Mouse (Mus musculus) regulatory T cell (primary cell): ENCODE data around the gene Aire.
"Not testable (repeated sequence)": the region's sequence is repeated elsewhere in the genome, so short reads cannot be mapped to it uniquely, and the experiment has no call there.

Experiments used
- in situ Hi-C: fragments of 300-600 bp; cut with MboI, MseI; formaldehyde crosslinking; loops from one replicate; pipeline ENCODE4 v1.15.1; 2025; ENCODE audit warnings: high pct_unique_total_duplicates

Gene Aire

DNA sequence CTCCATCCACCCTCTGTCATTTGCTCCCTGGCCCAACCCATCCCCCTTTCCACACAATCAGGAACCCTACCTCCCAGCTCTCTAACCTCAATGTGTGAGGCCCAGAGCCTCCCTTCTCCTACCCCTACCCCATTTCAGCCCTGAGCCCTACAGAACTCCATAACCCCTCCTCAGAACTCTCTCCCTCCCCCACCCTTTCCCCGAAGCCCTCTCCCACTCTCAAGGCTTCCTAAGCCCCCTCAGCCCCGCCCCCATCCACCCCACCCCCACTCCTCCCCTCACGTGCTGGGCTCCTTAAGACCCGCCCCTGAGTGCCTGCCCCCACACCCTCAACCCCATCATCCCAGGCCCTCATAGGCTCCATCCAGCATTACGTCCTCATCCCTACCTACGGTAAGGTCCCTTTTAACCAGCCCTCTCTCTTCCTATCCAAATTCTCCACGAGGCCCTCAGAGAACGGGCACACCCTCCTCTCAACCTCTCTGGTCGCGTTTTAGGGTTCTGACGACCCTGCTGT, 6.2 kb upstream of the Aire start:
- in situ Hi-C loops = loop anchor here (10.0 kb wide), 1 partner anchor 335 kb away; no protein-coding TSS in a partner anchor

DNA sequence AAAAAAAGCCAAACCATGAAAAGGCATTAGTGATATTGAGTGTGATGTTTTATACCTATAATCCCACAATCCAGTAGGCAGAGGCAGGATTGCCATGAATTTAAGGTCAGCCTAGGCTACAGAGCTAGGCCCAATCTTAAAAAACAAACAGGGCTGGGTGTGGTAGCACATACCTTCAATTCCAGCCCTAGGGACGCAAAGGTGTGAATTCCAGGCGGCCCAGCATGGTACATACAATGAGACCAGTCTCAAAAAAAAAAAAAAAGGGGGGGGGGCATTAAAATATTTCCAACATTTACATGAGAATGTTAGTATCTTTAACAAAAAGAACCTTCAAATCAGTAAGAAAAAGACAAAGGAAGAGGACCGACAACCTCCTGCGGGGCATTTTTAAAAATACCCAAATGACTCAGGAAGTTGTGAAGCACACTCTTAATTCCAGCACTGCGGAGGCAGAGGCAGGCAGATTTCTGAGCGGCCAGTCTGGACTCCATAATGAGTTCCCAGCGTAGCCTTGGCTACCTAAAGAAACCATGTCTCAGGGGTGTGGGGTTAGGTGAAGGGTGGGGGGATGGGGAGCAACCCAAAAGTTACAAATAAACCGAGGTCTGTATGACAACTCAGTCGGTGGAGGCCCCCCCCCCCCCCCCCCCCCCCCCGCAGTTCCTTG, 4.8 kb upstream of the Aire start:
- in situ Hi-C loops = no loop called here

DNA sequence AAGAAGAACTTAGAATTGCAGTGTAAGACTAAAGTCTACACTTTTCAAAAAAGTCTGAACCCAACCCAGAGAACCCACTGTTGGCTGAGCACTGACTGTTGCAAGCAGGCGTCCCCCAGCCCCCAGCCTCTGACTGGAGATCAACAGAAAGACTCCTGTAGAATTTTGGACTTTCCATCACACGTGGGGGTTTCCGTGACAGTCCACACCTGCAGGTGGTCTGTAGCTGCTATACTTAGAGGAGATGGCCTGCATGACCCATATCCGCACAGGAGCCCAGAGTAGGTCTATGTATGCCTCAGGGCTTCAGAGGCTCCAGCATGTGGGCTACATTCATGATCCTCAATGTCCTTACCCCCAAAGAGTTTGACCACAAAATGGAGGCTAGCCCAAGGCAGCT, 3.0 kb upstream of the Aire start:
- in situ Hi-C loops = no loop called here

DNA sequence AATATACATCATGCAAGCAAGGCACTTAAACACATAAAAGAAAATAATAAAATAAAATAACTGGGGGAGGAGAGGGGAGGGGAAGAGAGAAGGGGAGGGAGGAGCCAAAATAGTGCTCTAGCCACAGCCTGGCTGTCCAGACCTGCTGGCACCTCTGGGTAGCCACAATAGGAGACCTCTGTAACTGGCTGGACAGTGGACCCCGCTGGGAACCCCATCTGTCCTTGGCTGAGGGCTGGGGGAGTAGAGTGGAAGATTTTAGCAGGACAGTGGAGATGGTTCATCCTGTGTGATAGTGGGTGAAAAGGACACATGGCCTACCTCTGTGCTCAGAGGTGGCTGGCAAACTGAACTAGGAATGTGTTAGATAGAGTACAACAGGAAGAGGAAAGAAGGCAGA, 1.1 kb upstream of the Aire start:
- in situ Hi-C loops = no loop called here

DNA sequence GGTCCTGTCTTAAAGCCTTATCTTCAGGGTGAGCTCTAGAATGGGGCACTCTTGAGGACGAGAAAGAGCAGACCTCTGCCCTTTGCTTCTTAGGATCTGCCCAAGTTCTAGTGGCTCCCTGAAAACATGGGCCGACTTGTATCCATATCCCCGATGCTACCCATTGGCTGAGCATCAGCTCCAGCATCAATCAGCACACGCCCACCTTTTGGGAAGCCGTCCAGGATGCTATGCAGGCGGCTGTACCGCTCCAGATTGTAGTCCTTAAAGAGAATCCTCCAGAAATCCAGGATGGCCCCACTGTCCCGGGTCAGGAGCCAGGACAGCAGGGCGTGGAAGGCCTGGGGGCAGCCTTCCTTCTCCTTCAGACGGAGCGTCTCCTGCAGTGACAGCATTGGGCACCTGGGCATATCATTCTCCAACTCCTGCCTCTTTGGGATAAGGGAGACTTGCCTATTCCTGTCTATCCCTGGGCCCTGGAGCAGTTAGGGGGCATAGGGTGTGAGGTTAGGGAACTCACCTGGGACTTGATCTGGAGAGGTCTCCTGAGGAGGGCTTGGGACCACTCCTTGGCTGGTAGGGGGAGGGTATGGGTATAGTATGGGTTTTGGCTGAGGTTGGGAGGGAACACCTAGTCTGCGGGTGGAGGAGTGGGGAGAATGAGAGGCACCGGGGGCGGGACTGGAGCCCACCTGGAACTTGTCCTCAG, 559 bp downstream of the Aire start:
- in situ Hi-C loops = no loop called here

DNA sequence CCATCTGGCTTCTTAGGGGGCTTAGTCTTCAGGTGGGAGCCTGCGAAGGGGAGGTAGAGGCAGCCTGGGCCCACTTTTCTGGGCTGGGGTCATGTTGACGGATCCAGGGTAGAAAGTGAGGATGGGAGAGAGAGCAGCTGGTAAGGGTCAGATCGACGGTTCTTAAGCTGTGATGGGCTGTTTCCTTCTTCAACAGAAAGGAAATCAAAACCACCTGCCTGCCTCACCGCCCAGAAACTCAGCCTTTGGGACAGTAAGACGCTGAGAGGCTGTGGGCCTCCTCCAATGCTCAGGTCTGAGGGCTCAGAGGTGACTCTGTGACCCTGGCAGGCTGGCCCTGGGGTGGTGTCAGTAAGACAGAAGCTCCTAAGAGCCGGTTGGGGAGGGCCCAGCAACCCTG, 1.3 kb downstream of the Aire start:
- in situ Hi-C loops = no loop called here

DNA sequence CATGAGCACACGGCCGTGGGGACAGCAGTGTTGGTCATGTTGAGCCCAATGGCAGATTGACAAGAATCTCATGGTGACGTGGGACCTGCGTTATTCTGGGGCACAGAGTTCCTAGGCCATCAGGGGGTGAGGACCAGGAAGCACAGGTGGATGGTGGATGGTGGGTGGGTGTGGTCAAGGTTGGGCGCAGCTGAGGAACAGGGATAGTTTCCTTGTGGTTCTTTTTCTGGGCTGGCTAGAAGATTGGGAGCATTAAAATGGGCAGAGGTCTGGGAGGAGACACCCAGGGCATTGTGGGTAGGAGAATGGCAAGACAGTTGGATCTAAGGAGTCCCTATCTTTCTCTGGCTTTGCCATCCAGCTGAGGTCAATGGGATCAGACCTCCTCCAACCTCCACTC, 1.8 kb downstream of the Aire start, which contains the start of gene Dnmt3l:
Gene Dnmt3l, plus strand, starts transcription at position 301 of the 400 bp plus-strand sequence.
- in situ Hi-C loops = no loop called here

DNA sequence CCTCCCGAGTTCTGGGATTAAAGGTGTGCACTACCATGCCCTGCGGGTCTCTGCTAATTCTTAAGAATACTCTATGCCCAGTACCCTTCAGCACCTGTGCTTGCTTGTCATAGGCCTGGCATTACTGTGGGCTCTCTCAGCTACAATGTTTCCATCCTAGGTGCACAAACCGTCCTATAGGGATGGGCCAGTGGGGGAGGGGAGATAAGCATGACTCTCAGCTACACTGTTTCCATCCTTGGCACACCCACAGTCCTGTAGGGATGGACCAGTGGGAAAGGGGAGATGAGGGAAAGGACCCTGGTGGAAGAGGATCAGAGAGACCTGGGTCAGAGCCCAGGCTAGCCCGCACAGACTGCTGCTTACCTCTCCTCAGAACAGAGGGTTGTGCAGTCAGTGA, 6.3 kb downstream of the Aire start:
- in situ Hi-C loops = no loop called here

DNA sequence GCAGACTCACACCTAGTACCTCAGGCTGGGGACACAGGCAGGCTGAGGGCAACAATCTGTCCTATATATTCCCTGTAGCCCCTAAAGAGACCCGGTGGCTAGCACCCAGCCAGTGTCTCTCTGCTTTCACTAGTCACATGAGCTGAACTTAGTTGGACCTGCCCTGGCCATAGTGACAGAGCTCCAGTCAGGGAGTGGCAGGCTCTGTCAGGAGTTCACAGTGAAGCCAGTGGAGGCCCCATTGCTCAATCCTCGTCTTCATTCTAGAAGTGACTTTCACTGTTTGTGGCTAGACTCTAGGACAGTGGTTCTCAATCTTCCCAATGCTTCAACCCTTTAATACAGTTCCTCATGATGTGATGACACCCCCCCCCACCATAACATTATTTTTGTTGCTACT, 11.4 kb downstream of the Aire start:
- in situ Hi-C loops = loop anchor here (5.0 kb wide), 1 partner anchor 130 kb away; no protein-coding TSS in a partner anchor

DNA sequence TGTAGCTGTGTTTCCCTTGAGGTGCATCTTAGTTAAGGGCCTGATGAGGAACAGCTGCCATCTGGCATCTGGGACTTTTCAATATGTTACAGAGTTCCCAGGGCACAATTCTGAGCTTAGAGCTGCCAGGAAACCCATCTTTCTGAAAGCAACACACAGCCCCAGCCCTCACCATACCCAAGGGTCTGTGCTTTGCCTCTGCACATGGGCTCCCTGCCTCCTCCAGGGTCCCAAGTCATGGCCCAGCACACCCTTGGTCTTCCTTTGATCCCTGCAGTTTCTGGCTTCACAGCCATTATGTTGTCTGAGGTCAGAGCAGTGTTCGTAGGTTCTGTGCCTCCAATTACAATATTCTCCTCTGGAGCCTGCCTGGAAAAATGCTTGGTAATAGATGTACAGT, 14.3 kb downstream of the Aire start:
- in situ Hi-C loops = no loop called here

DNA sequence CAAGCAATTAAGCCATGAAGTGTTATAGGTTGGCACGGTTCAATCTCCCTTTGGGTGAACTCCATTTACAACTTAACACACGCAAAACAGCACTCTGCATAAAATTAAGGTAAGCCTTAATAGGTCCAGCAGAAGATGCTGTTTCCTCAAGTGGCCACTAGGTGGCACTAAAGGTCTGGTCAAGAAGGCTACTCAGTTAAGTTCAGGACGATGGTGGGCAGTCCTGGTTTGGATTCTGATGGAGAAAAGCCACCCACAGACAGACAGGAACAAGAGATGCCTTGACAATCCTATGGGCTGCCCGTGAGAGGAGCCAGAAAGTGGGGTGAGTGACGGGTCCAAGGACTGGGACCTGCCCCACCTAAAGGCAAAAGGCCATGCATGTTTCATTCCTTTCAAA, 15.3 kb downstream of the Aire start:
- in situ Hi-C loops = no loop called here

DNA sequence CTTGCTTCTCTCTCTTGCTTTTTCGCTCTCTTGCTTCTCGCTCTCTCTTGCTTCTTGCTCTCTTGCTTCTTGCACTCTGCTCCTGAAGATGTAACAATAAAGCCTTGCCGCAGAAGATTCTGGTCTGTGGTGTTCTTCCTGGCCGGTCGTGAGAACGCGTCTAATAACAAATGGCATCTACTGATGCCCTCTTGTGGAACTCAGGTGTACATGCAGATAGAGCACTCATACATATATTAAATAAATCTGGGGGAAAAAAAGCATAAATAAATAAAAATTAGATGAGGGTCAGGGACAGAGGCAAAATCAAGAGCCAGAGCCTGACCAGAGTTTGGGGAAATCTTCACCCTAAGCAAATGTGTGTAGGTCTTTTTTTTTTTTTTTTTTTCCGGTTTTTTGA, 18.0 kb downstream of the Aire start:
- in situ Hi-C loops = not testable (repeated sequence)

DNA sequence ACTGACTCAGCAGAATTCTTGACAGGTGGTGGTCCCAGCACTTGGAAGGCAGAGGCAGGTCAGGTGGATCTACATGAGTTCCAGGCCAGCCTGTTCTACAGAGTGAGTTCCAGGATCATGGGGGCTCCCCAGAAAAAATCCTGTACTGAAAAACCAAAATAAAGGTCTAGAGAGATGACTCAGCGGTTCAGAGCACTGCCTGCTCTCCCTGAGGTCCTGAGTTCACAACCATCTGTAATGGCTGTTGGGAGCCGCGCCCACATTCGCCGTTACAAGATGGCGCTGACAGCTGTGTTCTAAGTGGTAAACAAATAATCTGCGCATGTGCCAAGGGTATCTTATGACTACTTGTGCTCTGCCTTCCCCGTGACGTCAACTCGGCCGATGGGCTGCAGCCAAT, 23.4 kb downstream of the Aire start:
- in situ Hi-C loops = not testable (repeated sequence)

DNA sequence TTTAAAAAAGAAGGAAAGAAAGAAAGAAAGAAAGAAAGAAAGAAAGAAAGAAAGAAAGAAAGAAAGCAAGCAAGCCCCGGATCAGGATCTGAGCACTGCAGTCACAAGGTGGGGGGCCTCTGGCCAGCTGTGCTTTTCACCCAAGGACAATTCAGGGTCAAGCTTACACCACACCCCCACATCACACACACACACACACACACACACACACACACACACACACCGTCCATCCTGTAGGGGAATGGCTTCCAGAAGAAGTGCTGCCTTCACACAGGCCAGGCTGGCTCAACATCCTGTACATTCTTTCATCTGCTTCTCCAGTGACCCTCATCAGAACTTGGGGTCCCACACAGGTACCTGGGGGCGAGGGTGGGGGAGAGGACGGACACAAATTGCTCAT, 24.1 kb downstream of the Aire start:
- in situ Hi-C loops = no loop called here

DNA sequence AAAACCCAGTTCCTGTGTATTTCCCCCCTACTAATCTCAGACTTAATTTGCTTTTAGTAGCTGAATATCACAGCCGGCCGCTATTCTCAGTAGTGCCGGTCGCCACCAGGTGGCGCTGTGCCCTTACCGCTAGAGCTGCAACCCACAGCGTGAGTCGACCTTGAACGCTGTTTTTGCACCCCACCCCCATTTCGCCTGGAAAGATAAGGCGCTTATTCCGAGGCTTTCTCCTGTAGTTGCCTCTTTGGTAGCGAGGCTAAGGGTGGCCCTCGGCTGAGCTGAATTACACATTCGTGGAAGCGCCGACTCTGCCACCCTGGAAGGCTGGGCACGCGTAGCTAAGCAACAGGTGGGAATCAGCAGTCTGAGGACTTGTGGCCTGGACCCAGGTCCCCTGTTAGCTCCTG, 24.6 kb downstream of the Aire start:
- in situ Hi-C loops = no loop called here

DNA sequence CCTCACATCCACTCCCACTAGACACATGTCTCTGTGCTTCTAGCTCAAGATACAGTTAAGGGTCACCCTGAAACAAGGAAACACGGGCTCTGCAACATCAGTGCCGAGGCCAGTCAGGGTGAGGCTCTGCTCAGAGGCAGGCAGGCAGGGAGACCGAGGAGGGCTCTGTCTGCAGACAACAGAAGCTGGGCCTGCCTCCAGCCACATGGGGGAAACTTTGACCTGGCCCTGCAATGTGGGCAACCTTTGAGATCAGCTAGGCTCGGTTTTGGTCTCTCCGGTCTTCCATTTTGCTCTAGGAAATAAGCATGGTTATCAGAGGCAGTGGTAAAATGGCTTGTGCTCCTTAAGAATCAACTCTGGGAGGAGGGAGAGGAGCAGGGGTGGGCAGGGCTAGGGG, 27.0 kb downstream of the Aire start:
- in situ Hi-C loops = no loop called here

DNA sequence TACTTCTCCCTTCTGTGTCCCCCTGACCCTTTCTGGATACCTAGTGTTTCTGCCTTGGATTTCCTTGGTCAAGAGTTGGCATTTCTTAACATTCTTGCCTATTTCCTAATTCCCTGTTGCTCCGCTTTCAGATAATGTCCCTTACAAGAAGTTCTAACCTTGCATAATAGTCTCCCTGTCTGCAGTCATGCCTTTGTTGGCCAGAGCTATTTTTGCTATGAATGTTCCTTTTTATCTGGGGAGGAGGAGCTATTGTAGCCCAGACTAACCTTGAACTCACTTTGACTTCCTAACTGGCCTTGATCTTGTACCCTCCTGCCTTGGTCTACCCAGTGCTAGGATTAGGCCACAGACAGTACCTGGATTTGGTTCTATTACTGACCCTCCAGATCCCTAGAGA, 27.9 kb downstream of the Aire start:
- in situ Hi-C loops = no loop called here

DNA sequence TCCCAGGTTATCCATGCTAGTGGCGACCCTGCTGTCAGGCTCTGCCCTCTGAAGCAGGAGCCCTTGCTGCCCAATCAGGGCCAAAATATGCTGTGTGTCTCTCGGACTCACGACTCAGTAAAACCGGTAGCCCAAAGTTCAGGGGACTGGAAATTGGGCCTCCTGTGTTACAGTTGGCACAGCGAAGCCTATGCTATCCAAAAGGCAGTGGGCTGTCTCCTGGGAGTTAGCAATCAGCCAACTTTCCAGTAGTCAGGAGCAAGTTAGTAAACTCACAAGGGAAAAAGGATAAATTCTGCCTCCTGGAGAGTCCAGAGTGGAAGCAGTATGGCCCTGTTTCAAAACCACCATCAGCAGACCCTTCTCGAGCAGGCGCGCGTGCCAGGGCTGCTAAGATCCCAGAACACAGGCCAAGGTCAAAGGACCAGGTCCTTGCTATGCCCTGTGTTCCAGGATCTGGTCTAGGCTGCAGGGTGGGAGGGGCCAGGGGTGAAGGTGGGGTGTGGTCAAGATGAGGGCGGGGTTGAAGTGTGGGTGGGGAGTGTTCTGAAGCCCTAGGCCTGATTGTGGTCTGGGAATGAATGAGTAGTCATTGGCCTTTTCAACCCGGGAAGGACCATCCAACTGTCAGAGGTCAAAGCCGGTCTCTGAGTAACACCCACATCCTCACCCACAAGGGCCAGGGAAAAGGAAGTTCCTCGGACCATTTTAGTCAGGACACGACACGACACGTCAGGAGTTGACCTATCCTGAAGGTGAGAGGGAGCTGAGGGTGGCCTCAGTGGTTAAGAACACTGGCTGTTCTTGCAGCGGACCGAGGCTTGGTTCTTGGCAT, 30.5 kb downstream of the Aire start:
- in situ Hi-C loops = no loop called here

DNA sequence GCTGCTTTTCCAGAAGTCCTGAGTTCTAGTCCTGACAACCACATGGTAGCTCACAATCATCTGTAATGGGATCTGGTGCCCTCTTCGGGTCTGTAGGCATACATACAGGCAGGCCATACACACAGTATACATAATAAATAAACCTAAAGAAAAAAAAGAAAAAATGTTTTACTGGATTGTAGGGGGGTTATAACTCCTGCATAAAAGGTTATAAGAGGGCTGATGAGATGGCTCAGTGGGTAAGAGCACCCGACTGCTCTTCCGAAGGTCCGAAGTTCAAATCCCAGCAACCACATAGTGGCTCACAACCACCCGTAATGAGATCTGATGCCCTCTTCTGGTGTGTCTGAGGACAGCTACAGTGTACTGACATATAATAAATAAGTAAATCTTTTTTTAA, 32.3 kb downstream of the Aire start:
- in situ Hi-C loops = not testable (repeated sequence)

DNA sequence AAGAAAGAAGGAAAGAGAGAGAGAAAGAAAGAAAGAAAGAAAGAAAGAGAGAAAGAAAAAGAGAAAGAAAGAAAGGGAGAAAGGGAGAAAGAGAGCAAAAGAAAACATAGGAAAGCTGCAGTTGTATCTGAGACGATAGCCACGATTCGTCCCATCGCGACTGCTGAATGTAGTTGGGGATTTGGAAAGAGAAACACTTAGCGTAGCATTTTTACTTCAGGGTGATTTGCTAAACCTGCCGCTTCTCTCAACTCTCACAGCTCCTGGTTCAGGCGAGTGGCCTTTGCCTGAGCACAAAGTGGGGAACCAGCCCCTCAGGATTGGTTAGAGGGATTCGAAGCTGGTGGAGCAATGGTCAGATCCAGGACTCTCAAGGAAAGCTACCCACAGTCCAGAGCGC, 33.1 kb downstream of the Aire start:
- in situ Hi-C loops = no loop called here

DNA sequence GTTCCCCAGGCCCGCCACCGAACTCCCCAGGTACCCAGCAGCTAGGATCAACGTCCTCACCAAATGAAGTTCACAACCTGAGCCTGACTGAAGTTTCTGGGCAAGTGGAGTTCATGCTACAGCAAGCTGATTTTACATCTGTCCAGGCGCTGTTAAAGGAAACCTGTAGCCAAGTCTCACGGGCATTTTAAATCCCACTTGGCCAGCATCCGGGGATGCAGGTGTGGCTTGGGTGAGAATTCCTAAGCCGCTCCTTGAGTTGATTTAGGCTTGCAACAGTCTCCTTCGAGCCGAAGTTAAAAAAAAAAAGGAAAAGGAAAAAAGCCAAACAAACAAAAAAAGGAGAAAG, 33.5 kb downstream of the Aire start, which contains the start of gene Pfkl:
Gene Pfkl, minus strand, starts transcription at position 139 of the 349 bp plus-strand sequence.
- in situ Hi-C loops = no loop called here

DNA sequence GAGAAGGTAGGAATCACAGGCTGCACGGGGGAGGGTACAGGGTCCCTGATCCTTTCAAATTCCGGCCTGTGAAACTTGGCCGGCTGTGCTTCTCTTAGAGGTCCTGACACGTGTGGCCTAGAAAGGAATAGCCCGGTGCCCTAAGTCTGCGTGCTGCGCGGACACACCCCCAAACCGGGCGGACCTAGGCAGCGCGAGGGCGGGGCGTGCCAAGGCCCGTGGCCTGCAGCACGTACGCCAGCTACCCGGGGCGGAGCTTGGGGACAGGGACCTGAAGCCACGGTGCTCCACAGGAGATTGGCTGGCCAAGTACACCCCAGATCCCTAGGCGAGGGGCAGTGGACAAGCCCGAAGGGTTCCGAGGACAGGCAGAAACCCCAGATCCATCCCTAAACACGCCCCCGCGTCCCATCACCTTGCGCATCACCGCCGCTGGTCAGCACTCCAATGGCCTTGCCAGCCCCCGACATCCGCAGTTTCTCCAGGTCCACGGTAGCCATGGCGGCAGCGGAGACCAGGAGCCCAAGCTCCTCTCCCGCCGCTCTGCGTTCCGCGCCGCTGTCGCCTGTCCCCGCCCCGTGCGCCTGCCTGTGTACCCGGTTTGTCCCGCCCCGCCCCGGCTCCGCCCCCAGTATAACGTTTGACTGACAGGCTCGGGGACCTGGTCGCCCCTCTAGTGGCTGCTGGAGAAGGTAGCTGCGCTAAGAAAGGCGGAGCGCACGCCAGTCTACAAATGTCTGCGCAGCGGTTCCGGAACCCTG, 34.0 kb downstream of the Aire start:
- in situ Hi-C loops = no loop called here
